Mouse (Mus musculus) kidney, embryonic 16.5 days (tissue): ENCODE results near the gene Htr1d. TPM values are rescaled to one million over a fixed set of nuclear protein-coding genes. Genes with fewer than 3 reads are reported as not detected.

Experiments
- ATAC-seq: fragments of 200-750 bp; cut with Nextera tagmentation; 2 replicates; pipeline ENCODE4 v1.8.0; 2017; ENCODE audit warnings: moderate TSS enrichment; ENCODE audit not compliant: low FRiP score, low TSS enrichment
- H3K27ac ChIP-seq: fragments of 300-500 bp; sonication (generic); 2 replicates; pipeline ENCODE4 v1.5.1; 2014; ENCODE audit warnings: low read length
- H3K27me3 ChIP-seq: fragments of 300-500 bp; sonication (generic); 2 replicates; pipeline ENCODE4 v1.6.1; 2014; ENCODE audit warnings: low read length, control low read depth, mixed read lengths; ENCODE audit not compliant: insufficient read depth
- H3K36me3 ChIP-seq: fragments of 300-500 bp; sonication (generic); 2 replicates; pipeline ENCODE4 v1.6.1; 2014; ENCODE audit warnings: low read length, control low read depth, mixed read lengths; ENCODE audit not compliant: insufficient read depth
- H3K4me1 ChIP-seq: fragments of 300-500 bp; sonication (generic); 2 replicates; pipeline ENCODE4 v1.6.1; 2014; ENCODE audit warnings: low read length, control low read depth, mixed read lengths; ENCODE audit not compliant: insufficient read depth
- H3K4me2 ChIP-seq: fragments of 300-500 bp; sonication (generic); replicated peaks from 2 replicates; pipeline ENCODE4 v1.6.1; 2014; ENCODE audit warnings: low read depth, low read length
- H3K4me3 ChIP-seq: fragments of 300-500 bp; sonication (generic); 2 replicates; pipeline ENCODE4 v1.5.1; 2014; ENCODE audit warnings: mild to moderate bottlenecking, low read length
- H3K9ac ChIP-seq: fragments of 300-500 bp; sonication (generic); replicated peaks from 2 replicates; pipeline ENCODE4 v1.6.1; 2014; ENCODE audit warnings: low read length
- H3K9me3 ChIP-seq: fragments of 300-500 bp; sonication (generic); 2 replicates; pipeline ENCODE4 v1.6.1; 2016; ENCODE audit warnings: low read length, control low read depth
- WGBS: fragments of 180-500 bp; shearing (Covaris S2); extraction: QIAGEN DNeasy Blood & Tissue Kit; methylation state at CpG from one replicate; pipeline ENCODE4 v1.1.7; 2014; 5-methylcytosine and 5-hydroxymethylcytosine counted together
- polyA plus RNA-seq: library from polyadenylated mRNA; unstranded; fragments of >200 nt; fragmentation: Nextera tagmentation; extraction: Ambion mirVana; gene quantifications from 2 replicates; pipeline ENCODE4 v1.2.1, GENCODE M21; 2015

The Htr1d gene
- polyA plus RNA-seq, 1 experiment from 2014 or later = 0.44 TPM

GRCm38 (mm10) chr4:136449795-136450194 is 26.5 kb downstream of the Htr1d start:
- WGBS = 87% methylated on average over 5 of the region's 5 CpGs
- Histone ChIP-seq H3K4me2 (no peak overlapping the region), H3K27ac (no peak overlapping the region), H3K36me3 (no peaks in the 10 kb centered on the region), H3K27me3 (no peaks in the 10 kb centered on the region), H3K9me3 (no peaks in the 10 kb centered on the region), H3K4me1 (peaks cover 6% of the 10 kb centered on the region; the same call in 1 of the 2 replicates), H3K4me3 (no peak overlapping the region), H3K9ac (no peak overlapping the region)
- no peak for ATAC-seq

GRCm38 (mm10) chr4:136450271-136450670 is 26.9 kb downstream of the Htr1d start:
- H3K9ac ChIP-seq = no peak overlapping the region
- ATAC-seq = no peak
- no peak overlapping the region for H3K4me3 ChIP-seq
- no peaks in the 10 kb centered on the region for H3K36me3 ChIP-seq
- H3K9me3 ChIP-seq = no peaks in the 10 kb centered on the region
- no peak overlapping the region for H3K4me2 ChIP-seq
- 72% methylated on average over 4 of the region's 4 CpGs for WGBS
- H3K27me3 ChIP-seq = no peaks in the 10 kb centered on the region
- H3K4me1 ChIP-seq = peaks cover 11% of the 10 kb centered on the region; the same call in 1 of the 2 replicates
- H3K27ac ChIP-seq = no peak overlapping the region

GRCm38 (mm10) chr4:136451564-136451963 is 28.2 kb downstream of the Htr1d start:
- H3K4me1 ChIP-seq = peaks cover 11% of the 10 kb centered on the region; the same call in 1 of the 2 replicates
- no peak overlapping the region for H3K4me3 ChIP-seq
- H3K4me2 ChIP-seq = no peak overlapping the region
- no peaks in the 10 kb centered on the region for H3K36me3 ChIP-seq
- peak overlapping the region; percentile 67; the same call in 1 of the 2 replicates for H3K27ac ChIP-seq
- H3K9me3 ChIP-seq = no peaks in the 10 kb centered on the region
- WGBS = 2% methylated on average over 6 of the region's 6 CpGs
- ATAC-seq = peak; percentile 83
- no peaks in the 10 kb centered on the region for H3K27me3 ChIP-seq
- H3K9ac ChIP-seq = no peak overlapping the region

- Histone ChIP-seq H3K36me3 (no peaks in the 10 kb centered on the region), H3K4me2 (no peak overlapping the region), H3K27ac (no peak overlapping the region), H3K4me3 (no peak overlapping the region), H3K9me3 (no peaks in the 10 kb centered on the region), H3K27me3 (no peaks in the 10 kb centered on the region), H3K4me1 (peaks cover 11% of the 10 kb centered on the region; the same call in 1 of the 2 replicates), H3K9ac (no peak overlapping the region)
- 75% methylated on average over 3 of the region's 3 CpGs for WGBS
- ATAC-seq = no peak
Observed at GRCm38 (mm10) chr4:136452286-136452685, 29.0 kb downstream of the Htr1d start.

GRCm38 (mm10) chr4:136452792-136453191 is 29.5 kb downstream of the Htr1d start:
- H3K27ac ChIP-seq = no peak overlapping the region
- ATAC-seq = no peak
- H3K27me3 ChIP-seq = no peaks in the 10 kb centered on the region
- no peaks in the 10 kb centered on the region for H3K9me3 ChIP-seq
- no peaks in the 10 kb centered on the region for H3K36me3 ChIP-seq
- no peak overlapping the region for H3K4me3 ChIP-seq
- WGBS = 39% methylated on average over 5 of the region's 5 CpGs
- H3K4me2 ChIP-seq = no peak overlapping the region
- no peak overlapping the region for H3K9ac ChIP-seq
- peaks cover 11% of the 10 kb centered on the region; the same call in 1 of the 2 replicates for H3K4me1 ChIP-seq

- H3K4me2 ChIP-seq = peak overlapping the region; percentile 58
- H3K4me3 ChIP-seq = peak overlapping the region; percentile 35
- H3K27me3 ChIP-seq = no peaks in the 10 kb centered on the region
- H3K4me1 ChIP-seq = peaks cover 11% of the 10 kb centered on the region; the same call in 1 of the 2 replicates
- H3K27ac ChIP-seq = no peak overlapping the region
- H3K9me3 ChIP-seq = no peaks in the 10 kb centered on the region
- no peak; the same call in none of the 2 replicates for ATAC-seq
- 7% methylated on average over 10 of the region's 10 CpGs for WGBS
- peak overlapping the region; percentile 48 for H3K9ac ChIP-seq
- H3K36me3 ChIP-seq = no peaks in the 10 kb centered on the region
Observed at GRCm38 (mm10) chr4:136454850-136455260, 31.5 kb downstream of the Htr1d start.

GRCm38 (mm10) chr4:136456516-136457218 is 33.3 kb downstream of the Htr1d start:
- Histone ChIP-seq H3K4me1 (peaks cover 5% of the 10 kb centered on the region; the same call in 1 of the 2 replicates), H3K27me3 (no peaks in the 10 kb centered on the region; the same call in 1 of the 2 replicates), H3K4me3 (no peak overlapping the region), H3K27ac (no peak overlapping the region), H3K9me3 (no peaks in the 10 kb centered on the region), H3K4me2 (no peak overlapping the region), H3K36me3 (no peaks in the 10 kb centered on the region), H3K9ac (no peak overlapping the region)
- WGBS = 87% methylated on average over 6 of the region's 6 CpGs
- ATAC-seq = no peak

- no peak overlapping the region for H3K4me3 ChIP-seq
- H3K9me3 ChIP-seq = no peaks in the 10 kb centered on the region
- H3K27ac ChIP-seq = no peak overlapping the region
- H3K36me3 ChIP-seq = no peaks in the 10 kb centered on the region
- no peak overlapping the region for H3K4me2 ChIP-seq
- H3K27me3 ChIP-seq = peaks cover under 1% of the 10 kb centered on the region; the same call in 1 of the 2 replicates
- peaks cover 11% of the 10 kb centered on the region for H3K4me1 ChIP-seq
- no peak for ATAC-seq
- H3K9ac ChIP-seq = no peak overlapping the region
- 76% methylated on average over 7 of the region's 7 CpGs for WGBS
Observed at GRCm38 (mm10) chr4:136458276-136458675, 35.0 kb downstream of the Htr1d start.

GRCm38 (mm10) chr4:136459210-136459609 is 35.9 kb downstream of the Htr1d start:
- ATAC-seq = no peak
- H3K27me3 ChIP-seq = peaks cover 5% of the 10 kb centered on the region; the same call in 1 of the 2 replicates
- H3K4me1 ChIP-seq = peaks cover 19% of the 10 kb centered on the region
- no peaks in the 10 kb centered on the region for H3K9me3 ChIP-seq
- 81% methylated on average over 12 of the region's 12 CpGs for WGBS
- H3K4me3 ChIP-seq = no peak overlapping the region
- no peak overlapping the region for H3K4me2 ChIP-seq
- no peaks in the 10 kb centered on the region for H3K36me3 ChIP-seq
- H3K27ac ChIP-seq = no peak overlapping the region
- H3K9ac ChIP-seq = no peak overlapping the region

- no peak overlapping the region for H3K9ac ChIP-seq
- H3K4me2 ChIP-seq = no peak overlapping the region
- peaks cover 27% of the 10 kb centered on the region for H3K4me1 ChIP-seq
- H3K4me3 ChIP-seq = no peak overlapping the region
- no peak overlapping the region for H3K27ac ChIP-seq
- peaks cover 5% of the 10 kb centered on the region; the same call in 1 of the 2 replicates for H3K27me3 ChIP-seq
- no peak for ATAC-seq
- no peaks in the 10 kb centered on the region for H3K9me3 ChIP-seq
- H3K36me3 ChIP-seq = no peaks in the 10 kb centered on the region
- 52% methylated on average over 4 of the region's 4 CpGs for WGBS
Observed at GRCm38 (mm10) chr4:136461206-136461605, 37.9 kb downstream of the Htr1d start.
